Mouse (Mus musculus): ENCODE data around the gene Arpc1a. TPM values are rescaled to one million over a fixed set of nuclear protein-coding genes. Genes with fewer than 3 reads are reported as not detected.
A peak's percentile ranks its signal among the peaks of the same experiment; 100 is the strongest.
"Not testable (repeated sequence)": the region's sequence is repeated elsewhere in the genome, so short reads cannot be mapped to it uniquely, and the experiment has no call there.

Arpc1a gene
- 100 to 1,000 TPM; 178 to 190 TPM for total RNA-seq (2021)

DNA sequence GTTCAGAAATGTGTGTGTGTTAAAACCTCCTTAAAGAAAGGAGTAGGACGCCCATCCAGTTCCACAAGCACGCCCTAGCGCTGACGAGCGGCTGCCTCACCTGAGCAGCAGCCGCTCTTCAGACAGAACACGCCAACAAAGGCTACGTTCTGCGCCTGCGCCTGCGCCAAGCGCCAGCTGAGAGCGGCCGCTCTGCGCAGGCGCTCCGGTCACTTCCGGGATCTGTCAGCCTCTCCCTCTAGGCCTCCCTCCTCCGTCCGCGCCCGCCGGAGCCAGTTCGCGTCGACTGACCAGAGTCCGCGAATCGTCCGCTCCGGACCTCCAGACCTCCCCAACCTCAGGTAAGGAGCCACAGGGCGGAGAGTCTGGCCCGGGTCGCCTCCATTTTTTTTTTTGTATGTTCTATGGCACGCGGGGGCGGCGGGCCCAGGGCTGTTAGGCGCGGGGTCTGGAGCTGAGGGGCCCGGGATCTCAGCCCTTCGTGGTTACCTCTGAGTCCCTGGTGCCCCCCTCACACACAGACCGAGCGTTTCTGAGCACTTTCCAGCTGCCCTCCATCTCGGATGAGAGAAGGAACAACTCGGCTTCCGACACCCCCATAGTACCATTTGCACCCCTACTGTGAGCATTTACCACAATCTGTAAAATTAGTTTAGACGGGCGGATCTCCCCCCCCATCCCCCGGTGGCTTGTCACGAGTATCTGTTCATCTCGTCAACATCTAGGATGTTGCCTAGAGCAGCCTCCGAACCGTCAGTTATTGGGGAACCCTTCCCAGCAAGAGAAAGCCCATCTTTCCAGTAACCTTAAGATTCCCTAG lies at the start of gene Arpc1a, which contains the start of gene Kpna7:
TSS of gene Arpc1a (plus strand) at position 199 of the 820 bp plus-strand sequence.
TSS of gene Kpna7 (minus strand) at position 399 of the 820 bp plus-strand sequence.
- intact Hi-C loops (cut with DNase I) = no loop called here
- peak; percentile 84 to 96 for DNase-seq (ENCODE audit: extremely low spot score in 1 of 2, low spot score in 2 of 2)

DNA sequence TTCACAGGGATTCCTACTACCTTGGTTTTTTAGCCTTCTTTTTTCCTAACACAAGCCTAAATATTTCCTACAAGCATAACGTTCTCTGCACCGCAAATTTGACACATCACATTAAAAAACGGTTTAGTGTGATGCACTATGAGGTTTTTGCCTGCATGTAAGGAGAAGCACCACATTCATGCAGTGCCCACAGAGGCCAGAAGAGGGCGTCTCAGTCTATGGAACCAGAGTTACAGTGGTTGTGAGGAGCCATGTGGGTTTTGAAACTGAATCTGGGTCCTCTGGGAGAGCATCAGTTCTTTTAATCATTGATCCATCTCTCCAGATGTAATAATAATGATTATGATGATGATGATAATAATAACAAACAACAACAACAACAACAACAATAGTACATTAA lies 42.0 kb upstream of the Arpc1a start:
- DNase-seq (ENCODE audit: extremely low spot score in 1 of 2, low spot score in 2 of 2) = peak in 1 of 2 experiments; percentile 29
- intact Hi-C loops (cut with DNase I) = no loop called here

DNA sequence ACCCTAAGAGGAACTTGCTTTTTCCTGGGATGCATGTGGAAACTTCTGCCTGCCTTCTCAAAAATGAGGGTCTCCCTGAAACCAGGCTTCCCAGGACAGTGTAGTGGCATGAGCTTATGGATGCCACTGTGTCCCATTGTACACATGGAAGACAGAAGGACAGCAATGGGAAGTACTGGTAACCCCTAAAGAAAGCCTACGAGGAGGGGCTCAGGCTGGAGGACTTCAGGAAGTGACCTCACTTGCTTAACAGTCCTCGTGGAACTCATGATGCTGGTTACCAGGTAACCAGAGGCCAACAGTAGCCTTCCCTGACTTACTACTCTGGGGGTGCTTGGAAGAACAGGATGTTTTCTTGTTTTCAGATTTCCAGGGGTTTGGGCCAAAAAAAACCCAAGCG lies 40.9 kb upstream of the Arpc1a start, which contains the start of gene 1700018F24Rik:
TSS of gene 1700018F24Rik (plus strand) at position 301 of the 400 bp plus-strand sequence.
- DNase-seq (ENCODE audit: extremely low spot score in 1 of 2, low spot score in 2 of 2); intact Hi-C loops (cut with DNase I): not testable (repeated sequence)

DNA sequence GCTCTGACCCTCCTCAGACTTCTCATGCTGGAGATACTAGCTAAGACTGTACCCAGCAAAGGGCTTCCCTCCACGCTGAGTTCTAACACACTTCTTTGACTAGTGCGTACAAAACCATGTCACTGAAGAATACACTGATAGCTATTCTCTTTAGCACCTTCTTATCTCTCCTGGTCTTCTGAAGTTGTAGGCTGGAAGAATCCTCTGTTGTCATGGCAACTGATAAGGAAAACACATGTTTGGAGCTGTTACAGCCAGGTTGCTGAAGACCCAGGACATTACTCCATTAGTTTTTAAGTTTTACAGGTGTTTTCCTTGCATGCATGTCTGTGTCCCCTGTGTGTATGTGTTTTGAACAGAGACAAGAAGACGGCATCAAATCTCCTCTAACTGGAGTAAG lies 29.4 kb upstream of the Arpc1a start:
- DNase-seq (ENCODE audit: extremely low spot score in 1 of 2, low spot score in 2 of 2) = not testable (repeated sequence)
- intact Hi-C loops (cut with DNase I) = loop anchor here (1.0 kb wide), 1 partner anchor 33 kb away; no protein-coding TSS in a partner anchor

DNA sequence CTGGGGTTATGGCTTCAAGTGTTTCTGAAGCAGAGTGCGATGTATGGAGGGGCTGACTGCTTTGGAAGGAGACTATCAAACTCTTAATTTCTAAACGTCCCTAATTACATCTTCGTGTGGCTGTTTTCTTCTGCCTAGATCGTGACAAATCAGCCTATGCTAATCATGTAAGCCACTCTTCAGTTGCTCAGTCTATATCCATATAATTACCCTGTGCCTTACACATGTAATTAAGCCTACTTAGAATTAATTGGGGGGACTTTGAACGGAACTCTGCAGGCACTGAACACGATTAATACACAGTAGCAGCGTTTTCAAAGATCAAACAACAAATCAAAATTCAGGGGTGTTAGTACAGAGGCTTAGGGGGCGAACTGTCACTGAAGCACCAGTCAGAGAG lies 25.7 kb upstream of the Arpc1a start:
- intact Hi-C loops (cut with DNase I) = no loop called here
- no peak for DNase-seq (ENCODE audit: extremely low spot score in 1 of 2, low spot score in 2 of 2)

DNA sequence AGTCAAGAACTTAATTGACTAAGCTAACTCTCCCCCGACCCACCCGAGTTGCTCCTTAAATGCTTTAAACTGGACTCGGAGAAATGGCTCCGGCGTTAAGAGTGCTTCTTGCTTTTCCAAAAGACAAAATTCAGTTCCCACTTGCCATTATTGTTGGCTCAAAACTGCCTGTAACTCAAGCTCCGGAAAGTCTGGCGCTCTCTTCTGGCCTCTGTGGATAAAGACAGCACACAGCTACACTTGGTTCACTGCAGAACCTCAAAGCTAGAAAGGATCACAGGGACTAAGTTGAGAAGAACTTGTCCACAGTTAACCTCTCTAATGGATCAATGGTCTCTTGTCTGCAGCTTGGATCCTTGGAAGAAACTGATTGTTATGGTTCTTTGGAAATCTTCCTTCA lies 24.9 kb upstream of the Arpc1a start:
- intact Hi-C loops (cut with DNase I) = no loop called here
- no peak for DNase-seq (ENCODE audit: extremely low spot score in 1 of 2, low spot score in 2 of 2)

DNA sequence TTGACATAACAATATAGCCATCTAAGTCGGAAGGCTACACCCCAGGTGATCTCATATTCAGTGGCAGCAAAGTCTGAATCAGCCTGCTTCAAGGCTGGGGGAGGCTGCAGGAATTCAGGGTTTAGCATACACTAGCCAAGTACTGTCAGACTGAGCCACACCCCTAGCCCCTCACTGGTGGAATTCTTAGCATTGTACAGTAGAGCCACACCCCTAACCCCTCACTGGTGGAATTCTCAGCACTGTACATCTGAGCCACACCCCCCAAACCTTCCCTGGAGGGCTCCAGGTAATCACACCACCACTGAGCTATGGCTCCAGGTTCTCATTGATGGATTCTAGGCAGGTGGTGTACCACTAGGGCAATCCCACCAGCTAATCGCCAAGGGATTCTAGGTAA lies 24.1 kb upstream of the Arpc1a start:
- intact Hi-C loops (cut with DNase I) = no loop called here
- no peak for DNase-seq (ENCODE audit: extremely low spot score in 1 of 2, low spot score in 2 of 2)

DNA sequence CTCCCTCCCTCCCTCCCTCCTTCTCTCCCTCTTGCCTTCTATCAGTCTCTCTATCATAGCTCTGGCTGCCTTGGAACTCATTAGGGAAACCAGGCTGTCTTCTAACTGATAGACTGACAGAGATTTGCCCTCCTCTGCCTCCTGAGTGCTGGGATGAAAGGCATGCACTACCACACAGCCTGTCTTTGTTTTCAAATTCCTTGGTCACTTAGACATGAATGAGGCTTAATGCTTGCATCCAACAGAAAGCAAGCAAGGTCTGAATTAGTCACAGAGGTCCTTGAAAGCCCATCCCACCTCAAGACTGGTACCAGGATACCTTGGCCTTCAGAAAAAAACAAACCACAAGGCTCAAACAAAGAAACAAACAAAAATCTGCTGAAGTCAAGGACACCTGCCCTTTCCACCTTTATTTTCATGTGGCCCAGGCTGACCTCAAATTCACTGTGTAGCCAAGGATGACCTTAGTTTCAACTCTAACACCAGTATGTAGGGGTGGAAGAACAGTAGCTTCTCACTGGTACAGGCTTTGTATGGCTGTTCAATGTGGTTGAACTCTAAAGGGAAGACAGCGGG lies 18.8 kb upstream of the Arpc1a start:
- no peak for DNase-seq (ENCODE audit: extremely low spot score in 1 of 2, low spot score in 2 of 2)
- intact Hi-C loops (cut with DNase I) = no loop called here

DNA sequence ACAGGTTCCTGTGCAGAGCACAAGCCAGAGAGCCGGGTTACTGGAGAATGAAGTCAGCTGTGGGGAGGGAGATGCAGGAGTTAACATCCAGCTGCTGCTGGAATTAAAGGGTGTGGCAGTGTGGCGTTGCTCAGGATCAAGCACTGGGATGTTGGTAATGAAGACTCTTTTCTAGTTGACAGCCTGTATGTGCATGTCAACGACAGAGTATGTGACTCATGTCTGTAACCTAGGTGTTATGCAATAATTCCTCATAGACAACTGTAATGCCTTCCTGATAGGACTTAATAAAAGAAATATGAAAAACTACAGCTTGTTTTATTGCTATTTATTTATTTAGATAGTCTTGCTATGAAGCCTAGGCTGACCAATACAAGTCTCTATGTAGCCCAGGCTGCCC lies 14.8 kb upstream of the Arpc1a start:
- intact Hi-C loops (cut with DNase I) = no loop called here
- DNase-seq (ENCODE audit: extremely low spot score in 1 of 2, low spot score in 2 of 2) = no peak

DNA sequence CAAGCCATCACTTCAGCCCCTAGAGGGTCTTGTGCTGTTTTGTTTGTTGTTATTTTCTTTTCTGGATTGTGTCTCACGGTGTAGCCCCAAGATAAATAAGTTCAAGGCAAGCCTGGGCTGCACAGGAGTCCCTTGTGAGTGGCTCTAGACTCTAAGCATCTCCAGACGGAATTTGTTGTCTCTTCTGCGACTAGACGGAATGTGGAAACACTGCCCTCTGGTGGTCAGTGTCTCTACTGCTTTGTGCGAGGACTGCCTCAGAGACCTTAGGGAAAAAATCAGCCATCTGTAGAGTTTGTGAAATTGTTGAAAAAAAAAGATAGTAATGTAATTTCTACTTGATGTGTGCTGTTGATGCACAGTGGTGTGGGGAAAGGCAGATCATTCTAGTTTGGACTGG lies 13.9 kb upstream of the Arpc1a start:
- peak; percentile 73 to 78 for DNase-seq (ENCODE audit: extremely low spot score in 1 of 2, low spot score in 2 of 2)
- intact Hi-C loops (cut with DNase I) = loop anchor here (5.0 kb wide), 1 partner anchor 52 kb away; no protein-coding TSS in a partner anchor

DNA sequence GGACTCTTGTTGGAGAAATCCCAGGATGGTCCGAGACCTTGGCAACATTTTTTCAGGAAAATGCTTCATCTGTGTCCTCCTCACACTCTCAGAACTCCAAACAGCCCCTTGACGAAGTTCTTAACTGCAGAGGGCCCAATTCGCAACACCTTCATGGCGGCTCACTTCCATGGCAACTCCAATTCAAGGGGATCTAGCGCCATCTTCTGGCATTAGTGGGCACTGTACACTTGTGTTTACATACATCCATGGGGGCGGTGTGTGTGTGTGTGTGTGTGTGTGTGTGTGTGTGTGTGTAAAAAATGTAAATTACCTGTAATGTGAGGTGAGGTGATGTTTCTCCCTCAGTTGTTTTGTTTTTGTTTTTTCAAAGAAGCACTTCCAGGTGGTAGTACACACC lies 12.3 kb upstream of the Arpc1a start:
- intact Hi-C loops (cut with DNase I) = loop anchor here (5.0 kb wide), 1 partner anchor 54 kb away; no protein-coding TSS in a partner anchor
- DNase-seq (ENCODE audit: extremely low spot score in 1 of 2, low spot score in 2 of 2) = no peak

DNA sequence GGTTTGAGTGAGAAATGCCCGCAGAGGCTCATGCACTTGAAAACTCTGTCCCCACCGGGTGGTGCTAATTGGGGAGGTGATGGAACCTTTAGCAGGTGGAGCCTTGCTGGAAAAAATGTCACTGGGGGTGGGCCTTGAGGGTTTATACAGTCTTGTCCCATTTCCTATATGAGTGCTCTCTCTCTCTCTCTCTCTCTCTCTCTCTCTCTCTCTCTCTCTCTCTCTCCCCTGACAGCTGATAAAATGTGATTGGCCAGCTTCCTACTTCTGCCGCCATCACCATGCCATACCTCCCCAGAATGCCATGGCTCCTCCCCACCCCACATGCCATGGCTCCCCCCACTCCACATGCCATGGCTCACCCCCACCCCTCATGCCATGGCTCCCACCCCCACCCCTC lies 8.5 kb upstream of the Arpc1a start:
- DNase-seq (ENCODE audit: extremely low spot score in 1 of 2, low spot score in 2 of 2) = no peak
- intact Hi-C loops (cut with DNase I) = no loop called here

DNA sequence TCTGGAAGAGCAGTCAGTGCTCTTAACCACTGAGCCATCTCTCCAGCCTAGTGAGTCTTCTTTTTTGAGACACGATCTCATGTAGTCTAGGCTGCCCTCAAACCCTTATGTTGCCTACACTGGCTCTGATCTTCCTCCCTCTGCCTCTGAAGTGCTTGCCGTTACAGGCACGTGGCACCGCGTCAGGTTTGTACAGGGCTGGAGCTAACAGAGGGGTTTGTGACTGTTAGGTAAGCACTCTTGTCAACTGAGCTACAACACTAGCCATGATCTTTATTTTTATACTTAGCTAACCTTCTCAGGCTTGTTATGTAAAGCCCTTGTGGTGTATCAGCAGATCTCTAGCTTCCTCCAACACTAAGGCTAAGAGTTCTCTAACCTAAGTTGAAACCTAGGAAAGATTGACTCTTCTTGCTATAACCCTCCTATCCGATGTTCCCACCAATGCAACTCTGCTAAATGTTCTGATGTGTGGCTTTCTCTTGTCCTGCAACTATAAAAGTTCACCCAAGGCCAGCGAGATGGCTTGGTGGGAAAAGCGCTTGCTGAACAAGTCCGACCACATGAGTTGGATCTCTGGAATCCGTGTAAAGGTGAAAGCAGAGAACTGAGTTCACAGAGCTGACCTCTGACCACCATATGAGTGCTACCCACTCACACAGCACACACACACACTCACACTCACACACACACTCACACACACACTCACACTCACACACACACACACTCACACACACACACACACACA lies 1.6 kb upstream of the Arpc1a start:
- no peak for DNase-seq (ENCODE audit: extremely low spot score in 1 of 2, low spot score in 2 of 2)
- intact Hi-C loops (cut with DNase I) = no loop called here

DNA sequence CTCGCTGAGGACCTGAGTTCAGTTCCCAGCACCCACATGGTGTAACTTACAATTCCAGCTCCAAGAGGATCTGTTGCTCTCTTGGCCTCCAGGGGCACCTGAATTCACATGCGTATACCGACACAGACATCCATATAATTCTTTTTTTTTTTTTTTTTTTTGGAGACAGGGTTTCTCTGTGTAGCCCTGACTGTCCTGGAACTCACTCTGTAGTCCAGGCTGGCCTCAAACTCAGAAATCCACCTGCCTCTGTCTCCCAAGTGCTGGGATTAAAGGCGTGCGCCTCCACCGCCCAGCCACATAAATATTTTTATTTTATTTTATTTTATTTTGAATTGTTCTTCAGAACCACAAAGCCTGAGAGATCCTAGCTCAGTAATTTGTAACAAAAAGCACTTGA lies 429 bp upstream of the Arpc1a start:
- DNase-seq (ENCODE audit: extremely low spot score in 1 of 2, low spot score in 2 of 2); intact Hi-C loops (cut with DNase I): not testable (repeated sequence)

DNA sequence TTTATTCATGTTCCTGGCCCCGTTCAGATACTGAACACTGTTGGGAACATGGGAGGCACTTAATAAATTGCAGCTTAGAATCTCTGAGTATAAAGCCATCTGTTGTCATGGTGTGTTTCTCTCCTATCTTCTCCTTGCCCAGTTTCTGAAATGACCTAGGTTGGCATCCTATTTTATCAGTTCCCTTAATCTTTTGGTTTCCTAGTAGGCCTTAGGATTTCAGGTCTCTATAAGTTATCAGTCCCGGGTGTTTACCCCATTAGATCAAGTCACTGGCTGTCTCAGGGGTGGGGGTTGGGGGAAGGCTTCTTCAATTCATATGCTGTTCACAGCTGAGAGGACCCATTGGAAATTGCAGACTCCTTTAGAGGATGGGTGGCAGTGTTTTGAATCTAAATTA lies 1.2 kb downstream of the Arpc1a start:
- no peak for DNase-seq (ENCODE audit: extremely low spot score in 1 of 2, low spot score in 2 of 2)
- intact Hi-C loops (cut with DNase I) = no loop called here

DNA sequence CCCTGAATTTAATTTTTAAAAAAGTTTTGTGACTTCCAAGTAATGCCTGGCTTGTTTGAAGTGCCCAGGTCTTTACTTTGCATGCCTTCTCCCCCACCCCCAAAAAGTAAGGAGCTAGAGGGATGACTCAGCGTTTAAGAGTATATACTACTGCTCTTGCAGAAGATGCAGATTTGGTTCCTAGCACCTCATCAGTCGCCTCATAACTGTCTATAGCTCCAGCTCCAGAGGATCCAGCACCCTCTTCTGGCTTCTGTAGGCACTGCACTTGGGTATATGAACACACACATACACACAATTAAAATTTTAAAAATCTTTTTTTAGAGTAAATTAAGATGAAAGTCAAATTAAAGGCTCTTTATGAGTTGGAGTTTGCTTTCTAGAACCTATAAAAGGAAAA lies 4.6 kb downstream of the Arpc1a start:
- DNase-seq (ENCODE audit: extremely low spot score in 1 of 2, low spot score in 2 of 2) = no peak
- intact Hi-C loops (cut with DNase I) = no loop called here

DNA sequence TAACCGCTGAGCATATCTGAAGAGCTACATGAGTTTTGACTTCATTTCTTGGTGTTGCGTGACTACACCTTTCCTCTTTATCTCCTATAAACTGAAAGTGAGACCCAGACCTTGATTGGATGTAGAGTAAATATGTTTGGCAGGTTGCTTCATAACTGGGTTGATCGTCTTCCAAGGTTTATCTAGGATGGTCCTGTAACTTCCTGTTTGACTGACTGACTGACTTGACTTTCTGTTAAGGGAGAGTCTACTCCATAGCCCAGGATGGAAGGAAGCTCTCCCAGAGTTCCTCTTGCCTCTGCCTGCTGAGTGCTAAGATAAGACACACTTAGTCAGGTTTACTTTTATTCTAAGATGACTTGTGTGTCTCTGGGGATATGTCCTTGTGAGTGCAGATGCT lies 6.2 kb downstream of the Arpc1a start:
- intact Hi-C loops (cut with DNase I) = no loop called here
- DNase-seq (ENCODE audit: extremely low spot score in 1 of 2, low spot score in 2 of 2) = no peak

DNA sequence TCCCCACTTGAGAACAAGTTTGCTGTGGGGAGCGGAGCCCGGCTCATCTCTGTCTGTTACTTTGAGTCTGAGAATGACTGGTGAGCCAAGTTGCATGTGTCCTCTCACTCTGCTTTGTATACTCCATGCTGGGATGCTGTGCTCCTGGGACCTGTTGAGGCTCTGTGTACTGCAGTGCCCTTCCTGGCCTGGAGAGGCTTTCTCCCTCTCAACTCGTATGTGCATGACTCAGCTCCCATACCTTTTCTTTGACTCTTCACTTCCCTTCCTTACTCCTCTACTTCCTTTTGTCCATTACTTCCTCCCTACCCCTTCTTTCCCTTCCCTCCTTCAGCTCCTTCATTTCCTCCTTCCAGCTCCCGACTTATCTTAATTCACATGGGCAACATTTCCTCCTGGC lies 12.6 kb downstream of the Arpc1a start:
- intact Hi-C loops (cut with DNase I) = no loop called here
- DNase-seq (ENCODE audit: extremely low spot score in 1 of 2, low spot score in 2 of 2) = no peak

DNA sequence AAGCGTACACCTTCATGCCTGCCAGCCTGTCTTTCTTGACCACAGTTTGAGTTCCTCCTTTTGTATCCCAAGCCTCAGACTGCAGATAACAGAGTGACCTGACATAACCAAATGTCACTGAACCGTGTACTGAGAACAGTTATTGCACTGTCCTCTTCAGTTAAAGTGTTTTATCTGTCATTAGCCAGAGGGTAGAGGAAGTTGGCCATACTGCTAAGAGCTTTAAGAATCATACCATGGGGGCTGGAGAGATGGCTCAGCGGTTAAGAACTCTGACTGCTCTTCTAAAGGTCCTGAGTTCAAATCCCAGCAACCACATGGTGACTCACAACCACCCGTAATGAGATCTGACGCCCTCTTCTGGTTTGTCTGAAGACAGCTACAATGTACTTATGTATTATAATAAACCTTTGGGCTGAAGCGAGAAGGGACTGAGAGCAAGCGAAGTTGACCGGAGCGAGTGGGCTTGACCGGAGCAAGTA lies 14.8 kb downstream of the Arpc1a start:
- no peak for DNase-seq (ENCODE audit: extremely low spot score in 1 of 2, low spot score in 2 of 2)
- intact Hi-C loops (cut with DNase I) = no loop called here

Measured in left cerebral cortex, postnatal 10 days (tissue).